Mouse (Mus musculus): ENCODE data around the gene Olfr452.

The Olfr452 gene

GRCm38 (mm10) chr6:42784793-42785192, at the start of gene Olfr452:
Olfr452 (plus strand) TSS chr6:42785093.
- no peak for DNase-seq (ENCODE audit: low spot score)

DNA sequence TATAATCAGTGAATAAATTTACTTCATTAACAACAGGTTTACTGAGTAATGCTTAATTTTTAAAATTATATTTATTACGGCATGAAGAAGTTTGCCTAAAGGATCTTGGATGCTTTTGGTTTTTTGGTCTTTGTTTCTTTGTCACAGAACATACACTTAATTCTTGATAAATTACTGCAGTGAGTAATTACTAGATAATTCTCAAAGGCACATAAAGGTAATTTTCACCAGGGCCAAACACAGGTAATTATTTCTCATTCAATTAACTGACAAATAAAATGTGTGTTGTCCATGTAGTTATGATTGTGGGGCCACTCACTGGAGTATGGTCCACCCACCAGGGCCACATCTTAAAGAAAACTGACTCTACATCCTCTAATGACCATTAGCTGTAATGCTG, 45.8 kb upstream of the Olfr452 start, which contains the start of gene Olfr453:
TSS of gene Olfr453 (plus strand) at position 301 of the 400 bp plus-strand sequence.
- DNase-seq (ENCODE audit: low spot score), result no peak

DNA sequence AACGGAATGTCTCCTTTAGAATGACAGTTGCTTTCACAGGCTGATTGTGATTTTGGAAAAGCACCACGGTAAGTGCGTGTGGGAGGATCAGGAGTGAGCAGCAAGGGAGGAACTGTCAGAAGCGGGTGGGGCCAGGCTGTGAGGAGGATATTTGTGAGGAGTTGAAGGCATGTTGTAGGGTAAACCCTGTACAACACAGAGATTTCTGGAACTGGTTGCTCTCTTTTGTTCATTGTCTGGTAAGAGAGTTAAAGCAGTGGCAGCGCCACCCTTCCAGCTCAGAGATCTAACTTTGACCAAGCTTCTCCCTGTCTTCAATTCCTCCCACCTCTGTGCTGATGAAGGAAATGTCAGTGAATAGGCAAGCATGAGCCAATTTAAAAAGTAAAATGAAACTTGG, 42.6 kb upstream of the Olfr452 start:
- no peak for DNase-seq (ENCODE audit: low spot score)

DNA sequence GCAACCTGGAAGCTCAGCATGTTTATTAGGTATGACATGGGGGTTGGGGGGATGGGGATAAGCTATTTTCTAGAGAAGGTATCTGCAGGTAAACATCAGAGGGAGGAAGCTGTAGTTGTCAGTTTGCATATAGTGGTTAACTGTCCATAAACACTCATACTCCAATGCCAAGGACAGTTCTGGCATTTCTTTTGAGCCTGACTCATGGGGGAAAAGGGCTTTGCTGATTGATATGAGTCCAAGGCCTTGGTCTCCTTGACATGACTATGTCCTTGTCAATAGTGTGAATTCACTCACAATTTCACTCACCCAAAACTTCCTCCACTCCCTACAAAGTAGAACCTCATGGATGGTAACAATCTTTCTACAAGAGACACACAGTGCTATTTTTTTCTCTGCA, 37.0 kb upstream of the Olfr452 start:
- no peak for DNase-seq (ENCODE audit: low spot score)

GRCm38 (mm10) chr6:42756104-42756503, 28.8 kb upstream of the Olfr452 start, which contains the start of gene Olfr38:
Olfr38 (plus strand) TSS chr6:42756404.
- no peak for DNase-seq (ENCODE audit: low spot score)

- no peak for DNase-seq (ENCODE audit: low spot score)
These were observed 7.8 kb upstream of the Olfr452 start for GRCm38 (mm10) chr6:42777066-42777465.

DNA sequence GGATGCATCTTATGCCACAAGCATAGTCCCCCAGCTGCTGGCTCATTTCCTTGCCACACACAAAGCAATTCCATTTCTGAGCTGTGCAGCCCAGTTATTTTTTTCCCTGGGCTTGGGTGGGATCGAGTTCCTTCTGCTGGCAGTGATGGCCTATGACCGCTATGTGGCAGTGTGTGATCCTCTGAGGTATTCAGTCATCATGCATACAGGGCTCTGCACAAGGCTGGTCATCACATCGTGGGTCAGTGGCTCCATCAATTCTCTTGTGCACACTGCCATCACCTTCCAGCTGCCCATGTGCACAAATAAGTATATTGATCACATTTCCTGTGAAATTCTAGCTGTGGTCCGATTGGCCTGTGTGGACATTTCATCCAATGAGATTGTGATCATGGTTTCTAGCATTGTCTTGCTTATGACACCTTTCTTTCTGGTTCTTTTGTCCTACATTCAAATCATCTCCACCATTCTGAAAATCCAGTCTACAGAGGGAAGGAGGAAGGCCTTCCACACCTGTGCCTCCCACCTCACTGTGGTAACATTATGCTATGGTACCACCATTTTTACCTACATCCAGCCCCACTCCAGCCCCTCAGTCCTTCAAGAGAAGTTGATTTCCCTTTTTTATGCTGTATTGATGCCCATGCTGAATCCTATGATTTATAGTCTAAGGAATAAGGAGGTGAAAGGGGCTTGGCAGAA, 5.5 kb downstream of the Olfr452 start:
- no peak for DNase-seq (ENCODE audit: low spot score)

DNA sequence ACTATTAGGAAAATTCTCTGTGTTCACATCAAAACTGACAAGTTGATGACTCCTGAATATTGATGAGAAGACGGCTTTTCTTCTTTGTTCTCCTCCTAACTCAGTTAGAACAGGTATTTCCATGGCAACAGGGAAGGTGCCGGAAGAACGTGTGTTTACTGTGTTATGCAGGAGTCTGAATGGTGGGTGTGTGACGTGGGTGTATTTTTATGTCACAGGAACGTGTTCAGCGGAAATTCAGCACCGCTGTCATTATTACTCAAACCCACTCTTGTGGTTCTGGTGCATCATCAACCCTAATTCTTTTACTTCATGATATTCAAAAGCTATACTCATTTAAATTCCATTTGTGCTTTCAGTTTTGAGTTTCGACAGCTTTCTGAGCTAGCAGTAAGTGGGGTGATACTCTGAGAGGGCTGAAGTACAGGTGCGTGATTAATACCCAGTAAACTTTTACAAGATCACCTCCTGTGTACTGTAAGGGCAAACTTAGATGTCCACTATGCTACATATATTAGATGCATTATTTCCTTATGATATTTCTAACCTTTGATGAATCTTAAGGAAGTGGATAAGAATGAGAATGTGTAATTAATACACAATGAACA, 6.2 kb downstream of the Olfr452 start:
- no peak for DNase-seq (ENCODE audit: low spot score)

DNA sequence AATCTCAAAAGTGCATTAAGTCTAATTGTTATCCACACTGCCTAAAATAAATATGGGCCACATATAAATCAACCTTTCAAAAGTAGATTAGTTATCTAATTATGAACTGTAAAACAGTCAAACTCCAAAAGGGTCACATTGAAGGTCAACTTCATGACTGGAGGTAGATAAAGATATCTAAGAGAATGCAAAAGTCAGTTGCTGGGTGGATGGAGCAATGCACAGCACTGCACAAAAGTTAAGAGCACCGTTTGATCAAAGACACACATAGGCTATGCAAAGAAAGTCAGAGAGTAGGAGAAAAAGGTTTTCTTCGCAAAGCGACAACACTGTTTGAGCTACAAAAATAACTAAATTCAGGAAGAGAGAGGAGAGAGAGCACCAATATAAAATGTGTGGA, 10.1 kb downstream of the Olfr452 start:
- DNase-seq (ENCODE audit: low spot score), result no peak

DNA sequence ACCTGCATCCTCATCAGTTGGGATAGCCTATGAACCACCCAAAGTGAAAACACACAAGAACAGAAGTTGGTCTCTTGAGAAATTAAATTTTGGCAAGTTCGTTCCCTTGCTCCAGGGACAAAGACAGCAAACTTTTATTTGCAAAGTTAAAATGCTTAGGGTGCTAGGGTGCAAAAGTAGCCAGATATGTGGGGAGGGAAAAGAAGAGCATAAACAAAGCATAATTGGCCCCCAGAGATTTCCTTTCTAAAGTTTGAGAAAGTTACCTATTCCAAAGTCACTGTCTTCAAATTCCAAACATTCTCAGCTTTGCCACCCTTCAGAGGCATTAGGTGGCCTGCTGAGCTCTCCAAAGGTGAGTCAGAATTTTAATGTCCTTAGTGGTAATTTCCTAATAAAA, 26.7 kb downstream of the Olfr452 start, which contains the start of gene Olfr450:
TSS of gene Olfr450 (plus strand) at position 301 of the 400 bp plus-strand sequence.
- DNase-seq (ENCODE audit: low spot score), result no peak

DNA sequence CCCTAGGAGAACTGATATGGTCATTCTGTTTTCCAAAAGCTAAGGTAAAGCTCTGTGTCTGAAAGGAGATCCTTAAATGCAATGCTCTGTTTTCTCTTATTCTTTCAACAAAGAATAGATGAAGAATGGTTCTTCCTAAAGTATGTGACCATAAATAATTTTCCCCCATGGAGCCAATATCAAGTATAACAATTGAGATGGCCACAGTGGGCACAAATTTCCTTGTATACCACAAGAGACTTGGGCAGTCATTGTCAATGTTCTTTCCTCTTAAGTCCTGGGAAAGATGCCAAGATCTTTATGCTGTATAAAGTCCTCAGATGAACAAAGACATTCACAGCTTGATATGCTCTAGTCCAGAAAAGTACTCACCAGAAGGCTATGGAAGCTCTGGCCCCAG, 49.2 kb downstream of the Olfr452 start, which contains the start of gene Olfr449:
TSS of gene Olfr449 (plus strand) at position 301 of the 400 bp plus-strand sequence.
- no peak for DNase-seq (ENCODE audit: low spot score)
